Mouse (Mus musculus): ENCODE data around the gene Znrd1. TPM values are rescaled to one million over a fixed set of nuclear protein-coding genes. Genes with fewer than 3 reads are reported as not detected.
A peak's percentile ranks its signal among the peaks of the same experiment; 100 is the strongest.

Gene Znrd1
- polyA plus RNA-seq, 1 experiment, result 58.6 TPM

GRCm38 (mm10) chr17:36949265-36949664, 9.1 kb downstream of the Znrd1 start:
- Histone ChIP-seq H3K4me2 (ENCODE audit: low read depth) (no peak overlapping the region), H3K79me2 (ENCODE audit: control insufficient read depth, insufficient read depth) (peaks cover 9% of the 10 kb centered on the region), H3ac (ENCODE audit: control insufficient read depth, insufficient read length) (no peak overlapping the region), H3K4me3 (no peak overlapping the region), H3K36me3 (ENCODE audit: control insufficient read depth, insufficient read depth) (peaks cover 6% of the 10 kb centered on the region), H3K27me3 (ENCODE audit: control insufficient read depth, insufficient read depth, insufficient read length) (no peaks in the 10 kb centered on the region)
- TF ChIP-seq POLR2A (IDR thresholded peaks at IDR 0.05; ENCODE audit: insufficient read length, low read depth), result no peak
- no peak for TF ChIP-seq USF1 (IDR thresholded peaks at IDR 0.05; ENCODE audit: low read depth)
- no peak for TF ChIP-seq POLR2AphosphoS2 (IDR thresholded peaks at IDR 0.05; ENCODE audit: insufficient read length, low read depth)
- TF ChIP-seq MAX (IDR thresholded peaks at IDR 0.05; ENCODE audit: low read depth), result no peak
- no peak for TF ChIP-seq TCF12 (IDR thresholded peaks at IDR 0.05; ENCODE audit: insufficient read depth, poor library complexity, severe bottlenecking)
- no peak for TF ChIP-seq REST (IDR thresholded peaks at IDR 0.05; ENCODE audit: insufficient read depth, insufficient read length)
- TF ChIP-seq TCF3 (IDR thresholded peaks at IDR 0.05; ENCODE audit: insufficient read length, low read depth), result no peak
- TF ChIP-seq MYOD1 (IDR thresholded peaks at IDR 0.05; ENCODE audit: control insufficient read depth in 1 of 3, insufficient read length in 2 of 3, low read depth in 2 of 3), result no peak
- TF ChIP-seq MYOG (IDR thresholded peaks at IDR 0.05; ENCODE audit: control insufficient read depth in 1 of 3, insufficient read depth in 1 of 3, insufficient read length in 2 of 3, low read depth in 2 of 3), result no peak
- TF ChIP-seq CEBPB (IDR thresholded peaks at IDR 0.05; ENCODE audit: insufficient read depth, poor library complexity, severe bottlenecking), result no peak
- no peak for TF ChIP-seq E2F4 (IDR thresholded peaks at IDR 0.05; ENCODE audit: insufficient read depth)
- TF ChIP-seq SRF (IDR thresholded peaks at IDR 0.05; ENCODE audit: control insufficient read depth, insufficient read length, low read depth), result no peak

GRCm38 (mm10) chr17:36948286-36948685, 10.1 kb downstream of the Znrd1 start:
- Histone ChIP-seq H3K4me2 (ENCODE audit: low read depth) (no peak overlapping the region), H3K36me3 (ENCODE audit: control insufficient read depth, insufficient read depth) (no peaks in the 10 kb centered on the region), H3K79me2 (ENCODE audit: control insufficient read depth, insufficient read depth) (peaks cover 9% of the 10 kb centered on the region), H3K4me3 (no peak overlapping the region), H3ac (ENCODE audit: control insufficient read depth, insufficient read length) (no peak overlapping the region), H3K27me3 (ENCODE audit: control insufficient read depth, insufficient read depth, insufficient read length) (no peaks in the 10 kb centered on the region)
- no peak for TF ChIP-seq REST (IDR thresholded peaks at IDR 0.05; ENCODE audit: insufficient read depth, insufficient read length)
- peak; percentile 14 for TF ChIP-seq POLR2AphosphoS2 (IDR thresholded peaks at IDR 0.05; ENCODE audit: insufficient read length, low read depth)
- no peak for TF ChIP-seq USF1 (IDR thresholded peaks at IDR 0.05; ENCODE audit: low read depth)
- no peak for TF ChIP-seq MYOG (IDR thresholded peaks at IDR 0.05; ENCODE audit: control insufficient read depth in 1 of 3, insufficient read depth in 1 of 3, insufficient read length in 2 of 3, low read depth in 2 of 3)
- TF ChIP-seq TCF12 (IDR thresholded peaks at IDR 0.05; ENCODE audit: insufficient read depth, poor library complexity, severe bottlenecking), result no peak
- TF ChIP-seq CEBPB (IDR thresholded peaks at IDR 0.05; ENCODE audit: insufficient read depth, poor library complexity, severe bottlenecking), result no peak
- no peak for TF ChIP-seq MAX (IDR thresholded peaks at IDR 0.05; ENCODE audit: low read depth)
- no peak for TF ChIP-seq POLR2A (IDR thresholded peaks at IDR 0.05; ENCODE audit: insufficient read length, low read depth)

- Histone ChIP-seq H3ac (ENCODE audit: control insufficient read depth, insufficient read length) (no peak overlapping the region), H3K27me3 (ENCODE audit: control insufficient read depth, insufficient read depth, insufficient read length) (no peaks in the 10 kb centered on the region), H3K4me2 (ENCODE audit: low read depth) (peak overlapping the region; percentile 34), H3K4me3 (no peak overlapping the region), H3K36me3 (ENCODE audit: control insufficient read depth, insufficient read depth) (no peaks in the 10 kb centered on the region), H3K79me2 (ENCODE audit: control insufficient read depth, insufficient read depth) (peaks cover 9% of the 10 kb centered on the region)
- peak; percentile 82 for TF ChIP-seq POLR2AphosphoS2 (IDR thresholded peaks at IDR 0.05; ENCODE audit: insufficient read length, low read depth)
- TF ChIP-seq MYOG (IDR thresholded peaks at IDR 0.05; ENCODE audit: control insufficient read depth in 1 of 3, insufficient read depth in 1 of 3, insufficient read length in 2 of 3, low read depth in 2 of 3), result no peak
- peak; percentile 28 for TF ChIP-seq POLR2A (IDR thresholded peaks at IDR 0.05; ENCODE audit: insufficient read length, low read depth)
- TF ChIP-seq MYOD1 (IDR thresholded peaks at IDR 0.05; ENCODE audit: control insufficient read depth in 1 of 3, insufficient read length in 2 of 3, low read depth in 2 of 3), result no peak
- no peak for TF ChIP-seq USF1 (IDR thresholded peaks at IDR 0.05; ENCODE audit: low read depth)
Measured at GRCm38 (mm10) chr17:36947051-36947819, 11.1 kb downstream of the Znrd1 start.

- no peaks in the 10 kb centered on the region for H3K36me3 ChIP-seq (ENCODE audit: control insufficient read depth, insufficient read depth)
- TF ChIP-seq TCF12 (IDR thresholded peaks at IDR 0.05; ENCODE audit: insufficient read depth, poor library complexity, severe bottlenecking), result no peak
- no peak for TF ChIP-seq POLR2AphosphoS2 (IDR thresholded peaks at IDR 0.05; ENCODE audit: insufficient read length, low read depth)
- peak in 2 of 3 experiments; percentile 44 to 46 for TF ChIP-seq MYOD1 (IDR thresholded peaks at IDR 0.05; ENCODE audit: control insufficient read depth in 1 of 3, insufficient read length in 2 of 3, low read depth in 2 of 3)
- no peak for TF ChIP-seq USF1 (IDR thresholded peaks at IDR 0.05; ENCODE audit: low read depth)
- no peak for TF ChIP-seq MAX (IDR thresholded peaks at IDR 0.05; ENCODE audit: low read depth)
- TF ChIP-seq MYOG (IDR thresholded peaks at IDR 0.05; ENCODE audit: control insufficient read depth in 1 of 3, insufficient read depth in 1 of 3, insufficient read length in 2 of 3, low read depth in 2 of 3), result peak in 2 of 3 experiments; percentile 54 to 55
- no peaks in the 10 kb centered on the region for H3K79me2 ChIP-seq (ENCODE audit: control insufficient read depth, insufficient read depth)
- H3K27me3 ChIP-seq (ENCODE audit: control insufficient read depth, insufficient read depth, insufficient read length), result no peaks in the 10 kb centered on the region
- no peak overlapping the region for H3ac ChIP-seq (ENCODE audit: control insufficient read depth, insufficient read length)
- H3K4me2 ChIP-seq (ENCODE audit: low read depth), result no peak overlapping the region
- H3K4me3 ChIP-seq, result no peak overlapping the region
Measured at GRCm38 (mm10) chr17:36944121-36944775, 14.1 kb downstream of the Znrd1 start.

- H3K4me2 ChIP-seq (ENCODE audit: low read depth), result no peak overlapping the region
- H3K79me2 ChIP-seq (ENCODE audit: control insufficient read depth, insufficient read depth), result no peaks in the 10 kb centered on the region
- no peak overlapping the region for H3ac ChIP-seq (ENCODE audit: control insufficient read depth, insufficient read length)
- H3K27me3 ChIP-seq (ENCODE audit: control insufficient read depth, insufficient read depth, insufficient read length), result no peaks in the 10 kb centered on the region
- no peaks in the 10 kb centered on the region for H3K36me3 ChIP-seq (ENCODE audit: control insufficient read depth, insufficient read depth)
- no peak overlapping the region for H3K4me3 ChIP-seq
- no peak for TF ChIP-seq MYOD1 (IDR thresholded peaks at IDR 0.05; ENCODE audit: control insufficient read depth in 1 of 3, insufficient read length in 2 of 3, low read depth in 2 of 3)
- no peak for TF ChIP-seq POLR2A (IDR thresholded peaks at IDR 0.05; ENCODE audit: insufficient read length, low read depth)
- TF ChIP-seq CEBPB (IDR thresholded peaks at IDR 0.05; ENCODE audit: insufficient read depth, poor library complexity, severe bottlenecking), result no peak
- no peak for TF ChIP-seq MAX (IDR thresholded peaks at IDR 0.05; ENCODE audit: low read depth)
- no peak for TF ChIP-seq SRF (IDR thresholded peaks at IDR 0.05; ENCODE audit: control insufficient read depth, insufficient read length, low read depth)
- TF ChIP-seq REST (IDR thresholded peaks at IDR 0.05; ENCODE audit: insufficient read depth, insufficient read length), result no peak
- TF ChIP-seq TCF3 (IDR thresholded peaks at IDR 0.05; ENCODE audit: insufficient read length, low read depth), result no peak
- no peak for TF ChIP-seq MYOG (IDR thresholded peaks at IDR 0.05; ENCODE audit: control insufficient read depth in 1 of 3, insufficient read depth in 1 of 3, insufficient read length in 2 of 3, low read depth in 2 of 3)
- no peak for TF ChIP-seq E2F4 (IDR thresholded peaks at IDR 0.05; ENCODE audit: insufficient read depth)
- no peak for TF ChIP-seq USF1 (IDR thresholded peaks at IDR 0.05; ENCODE audit: low read depth)
- TF ChIP-seq POLR2AphosphoS2 (IDR thresholded peaks at IDR 0.05; ENCODE audit: insufficient read length, low read depth), result no peak
- TF ChIP-seq TCF12 (IDR thresholded peaks at IDR 0.05; ENCODE audit: insufficient read depth, poor library complexity, severe bottlenecking), result no peak
Measured at GRCm38 (mm10) chr17:36943691-36944090, 14.7 kb downstream of the Znrd1 start.
